Mouse (Mus musculus) granulocyte monocyte progenitor cell, adult 5-6 weeks (primary cell): ENCODE results near the gene Plxna4. TPM values are rescaled to one million over a fixed set of nuclear protein-coding genes. Genes with fewer than 3 reads are reported as not detected.
"Not testable (repeated sequence)": the region's sequence is repeated elsewhere in the genome, so short reads cannot be mapped to it uniquely, and the experiment has no call there.

Experiments
- ATAC-seq: replicated peaks from 2 replicates; pipeline ENCODE4 v1.8.0; 2016; ENCODE audit warnings: mild to moderate bottlenecking, moderate TSS enrichment, inconsistent platforms; ENCODE audit not compliant: poor library complexity, severe bottlenecking
- total RNA-seq, 2 experiments: library from RNA; stranded (forward) in 1 of 2; stranded (reverse) in 1 of 2; fragments of 200-712, 200-1000 nt in 1 of 2; fragments of >200 nt in 1 of 2; fragmentation: Nextera tagmentation in 1 of 2; gene quantifications; 2 replicates each; pipeline ENCODE4 v1.2.3; 2014 to 2017

Plxna4 gene
- total RNA-seq, 2 experiments from 2014 or later: not detected

DNA sequence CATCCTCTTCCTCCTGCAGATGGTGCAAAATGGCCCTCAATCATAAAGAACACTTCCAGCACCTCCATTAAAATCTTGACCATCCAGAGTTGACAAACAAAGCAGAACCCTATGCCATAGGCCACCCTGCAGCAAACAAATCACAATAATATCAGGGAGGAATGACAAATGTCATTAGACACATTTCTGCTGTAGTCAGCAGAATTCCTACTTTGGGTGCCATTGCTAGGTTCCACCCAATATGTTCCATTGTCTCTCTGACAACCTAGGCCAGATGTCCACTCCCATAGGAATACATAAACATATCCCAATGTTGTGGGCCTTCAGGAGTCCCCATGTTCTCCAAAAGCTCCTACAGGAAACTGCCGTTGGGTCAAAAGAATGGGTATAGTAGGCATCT lies 41.1 kb downstream of the Plxna4 start:
- no peak for ATAC-seq

DNA sequence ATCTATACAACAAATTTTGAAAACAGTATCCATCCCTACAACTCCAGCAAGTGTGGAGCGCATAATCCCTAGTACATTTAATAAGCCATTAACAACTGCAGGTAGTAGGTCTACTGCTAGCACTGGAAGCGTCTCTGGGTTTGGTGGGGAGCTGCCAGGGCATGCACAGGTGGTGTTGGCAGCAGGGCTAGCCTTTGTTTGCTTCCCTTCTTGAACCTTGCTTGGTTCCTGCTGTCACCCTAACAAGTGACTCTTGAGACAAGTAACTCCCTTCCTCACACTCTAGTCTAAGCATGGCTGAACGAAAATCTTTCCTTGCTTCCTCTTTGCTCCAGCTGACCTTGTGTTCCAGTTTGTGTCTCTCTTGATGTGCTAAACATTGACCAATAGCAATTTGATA lies 44.0 kb downstream of the Plxna4 start:
- ATAC-seq: no peak

DNA sequence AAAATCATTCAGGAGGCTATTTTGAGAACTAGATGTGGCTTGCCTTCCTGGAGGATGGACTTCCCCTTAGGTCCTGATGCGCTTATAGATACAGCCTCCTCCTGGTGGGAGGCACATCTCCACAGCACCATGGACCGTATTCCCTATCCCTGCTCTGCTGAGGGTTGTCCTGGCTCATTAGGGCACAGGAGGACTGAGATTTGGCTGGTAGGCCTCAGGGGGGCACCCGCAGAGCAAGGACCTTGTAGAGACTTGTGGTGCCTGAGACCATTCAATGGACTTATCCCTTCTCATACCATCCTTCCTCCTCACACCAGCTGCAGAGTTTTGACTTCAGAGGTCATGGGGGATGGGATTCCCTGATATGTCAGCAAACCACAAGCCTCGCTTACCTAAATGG lies 47.8 kb downstream of the Plxna4 start:
- no peak for ATAC-seq

DNA sequence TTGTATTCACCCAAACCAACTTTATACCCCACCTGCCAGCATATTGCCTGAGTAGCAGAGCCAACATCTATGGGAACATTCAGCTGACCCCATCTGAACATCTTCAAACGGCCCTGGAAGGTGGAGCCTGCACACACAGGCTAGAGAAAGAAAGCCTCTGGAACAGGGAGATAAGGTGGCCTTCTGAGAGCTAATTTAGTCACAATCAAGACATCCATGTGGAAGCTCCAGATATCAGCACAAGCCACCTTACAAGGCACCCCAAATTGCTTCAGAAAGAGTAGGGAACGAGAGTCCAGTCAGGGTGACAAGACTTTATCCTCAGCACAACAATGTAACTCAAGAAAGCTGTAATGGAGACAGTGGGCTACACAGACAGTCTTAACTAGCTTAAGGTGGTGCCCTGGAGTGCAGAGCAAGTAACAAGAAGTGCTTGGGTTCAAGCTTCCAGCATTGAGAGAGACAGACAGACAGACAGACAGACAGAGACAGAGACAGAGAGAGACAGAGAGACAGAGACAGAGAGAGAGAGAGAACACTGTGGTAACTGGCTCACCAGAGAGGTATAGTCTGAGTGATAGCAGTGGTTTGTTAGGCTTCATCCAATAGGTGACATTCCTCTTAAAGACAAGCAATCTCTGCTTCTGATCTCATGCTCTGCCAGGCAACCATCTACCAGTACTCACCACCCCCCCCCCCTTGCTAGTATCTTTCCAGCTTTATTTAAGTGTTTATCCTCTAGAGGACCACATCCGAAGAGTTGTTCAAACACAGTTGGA lies 53.8 kb downstream of the Plxna4 start:
- no peak for ATAC-seq

DNA sequence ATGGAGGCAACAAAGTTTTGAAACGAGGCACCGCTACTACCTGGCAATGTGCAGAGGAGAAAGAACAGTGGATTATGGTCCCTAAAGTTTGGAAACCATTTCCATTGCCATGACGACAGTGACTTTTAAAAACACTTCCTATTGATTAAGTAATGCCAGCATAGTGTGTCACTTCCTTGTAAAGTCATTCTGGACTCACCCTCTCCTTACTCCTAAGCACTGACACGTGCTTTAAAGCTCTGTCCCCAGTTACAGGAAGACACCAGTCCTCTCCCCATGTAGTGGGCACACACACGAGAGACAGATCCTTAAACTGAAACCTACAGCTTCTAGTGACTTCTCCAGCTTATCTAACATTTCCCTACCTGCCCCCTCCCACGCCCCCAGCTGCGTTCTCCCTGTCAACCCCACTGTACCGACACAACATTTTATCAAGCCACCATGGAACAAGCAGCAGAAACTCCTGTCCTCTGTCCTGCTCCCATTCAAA lies 59.9 kb downstream of the Plxna4 start:
- ATAC-seq: no peak; the same call in 1 of the 2 replicates

DNA sequence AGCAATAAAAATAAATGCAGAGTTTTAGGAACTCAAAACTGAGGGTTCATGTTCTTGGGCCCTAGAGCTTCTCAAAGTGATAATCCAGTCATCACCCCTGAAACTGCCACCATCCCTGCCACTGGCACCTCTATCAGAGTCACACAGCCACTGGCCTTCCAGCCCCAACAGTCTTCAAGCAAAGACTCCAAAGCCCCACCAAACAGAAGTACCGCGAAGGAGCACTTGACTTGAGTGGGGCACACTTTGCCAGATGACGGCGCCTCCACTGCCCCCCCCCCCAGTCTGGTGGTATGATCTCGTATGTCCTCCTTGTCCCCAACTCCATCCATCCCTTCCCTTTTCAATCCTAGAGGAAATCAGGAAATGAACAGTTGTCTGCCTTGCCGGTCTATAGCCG lies 60.5 kb downstream of the Plxna4 start:
- no peak for ATAC-seq

DNA sequence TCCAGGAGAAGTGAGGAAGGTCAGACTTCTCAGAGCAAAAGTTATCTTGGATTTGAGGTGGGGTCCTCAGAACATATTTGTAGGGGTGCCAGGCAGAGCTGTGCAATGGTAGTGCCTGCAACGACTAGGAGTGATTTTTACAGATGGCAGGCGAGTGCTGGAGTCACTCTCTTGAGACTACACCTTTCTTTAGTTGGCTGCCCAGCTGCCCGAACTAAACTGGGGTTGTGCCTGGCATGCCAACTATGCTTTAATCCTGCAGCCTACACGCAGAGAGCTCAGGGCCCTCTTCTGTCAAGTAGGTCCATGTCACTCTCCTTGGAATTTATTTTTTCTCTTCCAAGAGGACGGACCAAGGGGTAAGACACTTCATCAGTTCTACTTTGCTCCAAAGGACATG lies 61.2 kb downstream of the Plxna4 start:
- ATAC-seq: no peak

DNA sequence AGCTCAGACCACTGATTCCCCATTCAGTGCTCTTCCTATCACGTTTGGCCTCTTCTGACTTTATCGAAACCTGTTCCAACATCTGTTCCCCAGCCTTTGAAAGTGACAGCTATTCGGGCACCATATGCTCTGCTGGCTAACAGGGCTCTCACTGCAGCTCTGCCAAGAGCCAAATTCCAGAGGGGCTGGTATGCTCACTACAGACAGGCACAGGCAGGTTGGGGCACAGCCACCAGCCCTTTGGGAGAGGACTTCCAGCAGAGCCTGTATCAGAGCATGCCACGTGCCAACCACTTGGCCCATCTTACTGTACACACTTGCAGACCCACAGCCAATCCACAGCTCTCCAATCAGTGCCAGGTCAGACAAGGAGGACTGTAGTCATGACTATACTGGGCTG lies 67.9 kb downstream of the Plxna4 start:
- no peak for ATAC-seq

DNA sequence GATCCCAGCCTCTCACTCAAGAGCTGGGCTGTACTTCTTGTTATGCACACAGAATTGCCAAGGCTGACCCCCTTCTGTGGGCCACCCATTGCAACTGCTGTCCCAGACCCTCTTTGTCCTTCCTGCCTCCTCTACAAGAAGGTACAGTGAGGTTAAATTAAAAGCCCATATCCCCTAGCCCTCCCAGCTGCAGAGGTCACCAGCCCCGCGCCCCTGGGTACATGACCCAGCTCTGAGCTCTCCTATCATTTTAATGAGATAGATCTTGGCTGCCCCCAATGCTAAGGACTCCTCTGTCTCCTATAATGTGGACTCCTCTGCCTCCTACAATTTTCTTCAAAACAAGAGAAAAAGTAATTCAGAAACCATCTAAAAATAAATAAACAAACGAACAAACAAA lies 69.4 kb downstream of the Plxna4 start:
- ATAC-seq: no peak

DNA sequence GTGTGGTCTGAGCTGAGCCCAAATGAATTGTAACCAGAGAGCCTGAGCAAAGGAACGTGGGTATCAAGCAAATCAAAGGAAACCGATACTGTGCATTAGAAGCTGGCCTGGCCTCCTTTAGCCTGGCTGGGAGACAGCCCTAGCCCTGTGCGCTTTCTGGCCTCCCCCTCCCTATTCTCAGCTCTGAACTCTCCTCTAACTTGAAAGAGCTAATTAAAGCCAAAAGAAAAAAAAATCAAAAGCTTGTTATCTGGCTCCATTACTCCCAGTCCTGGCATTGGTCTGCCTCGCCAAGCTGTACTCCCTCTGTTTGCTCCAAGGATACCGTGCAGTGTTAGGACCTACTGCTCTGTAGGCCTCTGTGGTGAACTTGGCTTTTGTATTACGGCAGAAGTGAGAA lies 73.9 kb downstream of the Plxna4 start:
- ATAC-seq: no peak

DNA sequence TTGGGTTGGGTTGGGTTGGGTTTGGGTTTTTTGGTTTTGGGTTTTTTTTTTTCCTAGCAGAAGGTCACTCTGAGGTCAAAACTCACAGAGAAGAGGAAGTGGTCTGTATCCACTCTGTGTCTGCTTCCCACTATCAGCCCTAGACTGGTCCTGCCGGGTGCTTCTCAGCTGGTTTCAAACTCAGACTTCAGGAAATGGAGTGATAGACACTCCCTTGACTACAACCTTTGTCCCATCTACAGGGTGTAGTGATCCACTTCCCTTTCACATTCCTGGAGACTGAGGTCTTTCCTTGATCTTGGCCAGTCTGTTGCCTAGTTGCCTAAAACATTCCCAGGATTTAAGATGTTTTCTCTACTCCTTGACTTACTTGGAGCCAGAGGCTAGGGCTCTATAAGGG lies 76.0 kb downstream of the Plxna4 start:
- ATAC-seq: peak; percentile 67

DNA sequence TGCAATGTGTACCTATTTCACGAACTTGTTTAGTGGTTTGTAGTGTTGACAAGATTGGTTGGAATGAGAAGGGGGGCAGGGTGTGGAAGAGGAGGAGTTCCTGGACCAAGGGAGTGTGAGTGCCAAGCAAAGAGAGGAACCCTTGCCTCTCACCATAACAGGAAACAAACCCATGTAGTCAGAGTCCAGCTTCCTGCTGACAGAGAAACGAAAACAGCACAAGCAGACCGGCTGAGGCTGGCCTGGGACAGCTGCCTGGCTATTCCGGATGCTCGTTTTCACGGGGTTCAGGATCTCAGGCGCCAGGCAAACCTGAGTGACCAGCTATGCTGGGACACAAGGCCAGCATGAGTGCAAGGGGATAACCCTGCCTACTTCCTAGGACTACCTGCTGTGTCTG lies 77.1 kb downstream of the Plxna4 start:
- peak; percentile 30 for ATAC-seq

DNA sequence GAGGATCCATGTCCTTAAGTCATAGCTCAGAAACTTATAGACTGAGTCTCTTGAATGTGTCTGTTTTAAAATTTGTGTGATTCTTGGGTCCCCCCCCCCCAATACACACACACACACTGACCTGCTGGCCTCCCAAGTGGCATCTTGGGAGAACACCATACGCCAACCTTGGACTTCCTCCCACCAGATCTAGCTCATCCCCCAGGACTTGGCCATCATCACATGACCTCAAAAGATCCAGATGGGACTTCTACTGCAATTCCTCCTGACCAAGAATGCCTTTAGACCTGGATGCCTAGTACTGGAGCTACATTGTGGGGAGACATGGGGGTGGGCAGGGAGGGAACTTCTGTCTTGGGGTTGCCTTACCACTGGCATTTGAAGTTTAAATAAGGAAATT lies 77.5 kb downstream of the Plxna4 start:
- no peak for ATAC-seq

DNA sequence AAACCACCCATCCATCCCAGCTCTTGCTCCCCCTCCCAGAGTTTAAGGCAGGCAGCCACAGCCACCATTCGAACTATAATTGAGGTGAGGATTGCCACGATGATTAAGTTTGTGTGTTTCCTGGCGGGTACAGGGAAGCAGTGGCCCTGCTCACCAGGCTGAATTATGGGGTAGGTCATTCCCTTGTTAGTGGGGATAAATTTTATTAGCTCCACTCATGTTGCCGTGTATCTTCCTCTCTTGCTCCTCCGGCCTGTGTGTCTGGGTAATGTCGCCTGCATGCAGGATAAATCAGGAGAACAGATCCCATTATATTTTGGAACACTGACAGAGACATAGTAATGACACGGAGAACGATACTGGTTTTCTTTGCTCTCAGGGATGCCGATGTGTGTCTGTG lies 78.9 kb downstream of the Plxna4 start:
- ATAC-seq: no peak

DNA sequence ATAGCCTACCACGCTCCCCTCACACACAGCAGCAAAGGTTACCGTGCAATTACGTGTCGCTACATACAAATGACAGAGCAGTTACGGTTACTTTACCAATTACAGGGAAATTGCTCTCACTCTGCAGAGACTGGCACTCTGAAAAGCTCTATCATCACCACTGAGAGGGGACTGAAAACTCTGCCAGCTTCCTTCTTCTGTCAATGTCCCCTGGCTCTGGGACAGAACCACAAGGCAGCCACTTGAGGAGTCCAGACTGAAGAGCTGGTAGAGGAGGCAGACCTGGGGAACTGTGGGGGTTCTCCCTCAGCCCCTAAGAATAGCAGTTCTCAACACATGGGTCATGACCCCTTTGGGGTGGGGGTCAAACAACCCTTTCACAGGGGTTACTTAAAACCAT lies 83.0 kb downstream of the Plxna4 start:
- no peak for ATAC-seq

DNA sequence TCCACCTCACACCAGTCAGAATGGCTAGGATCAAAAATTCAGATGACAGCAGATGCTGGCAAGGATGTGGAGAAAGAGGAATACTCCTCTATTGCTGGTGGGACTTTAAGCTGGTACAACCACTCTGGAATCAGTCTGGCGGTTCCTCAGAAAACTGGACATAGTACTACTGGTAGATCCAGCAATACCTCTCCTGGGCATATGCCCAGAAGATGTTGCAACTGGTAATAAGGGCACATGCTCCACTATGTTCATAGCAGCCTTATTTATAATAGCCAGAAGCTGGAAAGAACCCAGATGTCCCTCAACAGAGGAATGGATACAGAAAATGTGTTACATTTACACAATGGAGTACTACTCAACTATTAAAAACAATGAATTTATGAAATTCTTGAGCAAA lies 86.8 kb downstream of the Plxna4 start:
- not testable (repeated sequence) for ATAC-seq

DNA sequence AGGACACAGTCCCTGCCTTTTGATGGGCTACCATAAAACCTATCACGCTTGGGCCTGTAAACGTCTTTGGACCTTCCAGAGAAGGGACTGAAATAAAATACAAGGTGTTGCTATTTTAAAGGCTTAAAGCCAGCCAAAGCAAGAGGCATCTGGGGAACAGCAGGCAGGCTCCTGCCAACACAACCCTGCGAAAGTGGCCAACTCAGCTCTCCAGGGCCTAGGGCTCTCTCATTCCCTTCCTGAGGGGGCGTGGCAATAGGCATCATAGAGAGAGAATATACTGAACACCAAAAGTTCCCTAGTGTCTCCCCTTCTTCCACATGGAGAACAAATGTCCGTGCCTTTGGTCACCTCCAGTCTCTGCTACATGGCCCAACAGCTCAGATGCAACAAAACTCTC lies 89.9 kb downstream of the Plxna4 start:
- no peak for ATAC-seq

DNA sequence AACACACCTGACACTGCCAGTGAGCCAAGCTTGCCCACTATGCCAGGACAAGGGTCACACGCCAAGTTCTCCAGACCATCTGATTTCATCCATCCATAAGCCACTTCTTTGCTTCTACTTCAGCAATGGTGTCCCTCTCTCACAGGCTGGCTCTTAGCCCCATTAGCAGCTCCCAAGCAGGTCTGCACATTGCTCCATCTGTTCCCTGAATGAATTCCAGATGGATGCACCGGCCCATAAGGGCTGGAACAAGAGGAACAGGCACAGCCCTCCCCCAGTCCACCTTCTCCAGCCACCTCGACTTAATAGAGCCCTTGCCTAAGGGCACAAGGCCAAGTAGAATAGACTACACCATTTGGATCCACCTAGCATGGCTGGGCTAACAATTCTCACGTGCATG lies 91.9 kb downstream of the Plxna4 start:
- no peak for ATAC-seq

DNA sequence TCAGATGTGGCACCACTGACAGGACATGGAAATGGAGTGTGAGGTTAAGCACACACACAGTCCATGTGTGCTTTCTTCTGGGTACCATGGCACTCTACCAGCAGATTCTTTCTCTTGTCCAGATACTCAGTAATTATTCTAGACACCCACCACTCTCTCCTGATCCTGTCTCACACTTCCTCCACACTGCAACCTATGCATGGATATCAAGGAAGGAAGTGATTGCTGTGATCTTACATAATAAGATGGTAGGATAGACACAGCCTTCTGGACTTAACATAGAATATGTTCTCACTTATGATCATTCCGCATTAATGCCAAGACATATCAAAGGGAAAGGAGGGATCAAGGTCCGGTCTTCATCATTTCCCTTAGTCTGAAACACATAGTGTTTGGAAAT lies 92.5 kb downstream of the Plxna4 start:
- no peak for ATAC-seq

DNA sequence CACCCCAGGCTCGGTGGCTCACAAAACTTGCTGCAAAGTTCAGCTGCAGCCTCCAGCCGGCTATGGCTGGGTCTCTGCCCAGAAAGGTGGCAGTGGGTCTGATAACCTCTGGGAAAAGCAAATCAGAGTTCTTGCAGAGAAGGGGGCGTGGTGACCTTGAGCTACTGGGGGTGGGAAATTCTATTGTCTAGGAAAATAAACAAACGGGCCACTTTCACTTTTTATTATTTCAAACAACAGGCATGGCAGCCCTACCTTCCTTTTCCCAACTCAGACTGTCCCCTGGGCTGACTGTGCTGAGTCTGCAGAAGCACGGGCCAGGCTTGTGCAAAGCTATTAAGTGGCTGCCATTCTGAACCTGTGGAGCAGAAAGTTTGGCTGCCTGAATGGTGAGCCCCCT lies 94.4 kb downstream of the Plxna4 start:
- ATAC-seq: no peak

DNA sequence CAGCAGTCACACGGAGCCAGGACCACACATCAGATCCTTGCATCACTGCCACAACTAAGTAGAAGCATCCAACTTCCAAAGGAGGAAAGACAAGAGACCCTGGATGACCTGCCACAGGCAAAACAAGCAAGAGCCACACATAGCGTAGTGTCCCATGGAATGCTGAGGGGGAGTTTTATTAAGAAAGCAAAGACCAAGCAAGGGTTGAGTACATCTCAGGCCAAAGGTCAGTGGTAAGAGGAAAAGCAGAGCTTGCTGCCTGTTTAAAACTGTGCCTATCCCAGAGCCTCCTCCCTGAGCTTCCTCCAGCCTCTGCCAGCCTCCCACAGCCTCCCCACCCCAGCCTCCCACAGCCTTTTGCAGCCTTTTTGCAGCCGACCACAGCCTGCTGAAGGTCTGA lies 100.9 kb downstream of the Plxna4 start:
- no peak for ATAC-seq

DNA sequence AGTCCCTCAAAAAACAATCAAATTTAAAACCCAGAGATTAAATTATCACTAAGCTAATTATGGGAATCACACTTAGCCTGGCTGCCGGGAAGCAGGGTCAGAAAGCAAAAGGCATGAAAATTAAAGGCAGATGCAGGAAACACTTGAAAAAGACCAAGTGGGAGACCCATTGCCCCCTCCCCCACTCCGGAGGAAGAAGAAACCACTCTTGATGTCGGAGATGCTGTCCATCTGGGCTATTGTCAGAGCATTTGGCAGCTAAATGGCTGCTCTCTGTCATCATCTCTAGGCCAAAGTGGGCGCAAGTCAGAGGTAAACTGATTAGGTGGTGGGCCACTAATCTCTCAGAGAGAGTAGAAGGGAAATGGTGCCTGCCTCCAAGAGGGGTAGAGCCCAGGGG lies 105.5 kb downstream of the Plxna4 start:
- no peak for ATAC-seq

DNA sequence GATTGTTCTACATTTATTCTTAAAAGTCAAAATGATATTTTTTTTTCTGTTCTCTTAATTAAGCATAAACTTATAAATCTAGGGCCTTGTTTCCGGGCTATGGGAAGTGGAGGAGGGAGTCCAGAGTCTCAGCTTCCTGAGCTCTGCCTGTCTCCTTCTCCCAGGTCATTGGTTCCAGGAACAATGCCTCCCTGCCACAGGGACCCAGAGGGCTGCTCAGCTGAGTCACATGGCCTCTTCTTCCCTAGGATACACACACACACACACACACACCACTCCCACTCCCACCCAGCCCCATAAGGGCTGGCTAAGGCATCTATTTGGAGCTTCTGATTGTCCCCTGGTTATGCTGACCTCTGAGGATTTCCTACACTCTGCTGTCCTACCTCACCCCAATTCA lies 107.3 kb downstream of the Plxna4 start:
- ATAC-seq: no peak
